9 mouse cellular contexts compared by ENCODE assay signal in the genomic region with DNA sequence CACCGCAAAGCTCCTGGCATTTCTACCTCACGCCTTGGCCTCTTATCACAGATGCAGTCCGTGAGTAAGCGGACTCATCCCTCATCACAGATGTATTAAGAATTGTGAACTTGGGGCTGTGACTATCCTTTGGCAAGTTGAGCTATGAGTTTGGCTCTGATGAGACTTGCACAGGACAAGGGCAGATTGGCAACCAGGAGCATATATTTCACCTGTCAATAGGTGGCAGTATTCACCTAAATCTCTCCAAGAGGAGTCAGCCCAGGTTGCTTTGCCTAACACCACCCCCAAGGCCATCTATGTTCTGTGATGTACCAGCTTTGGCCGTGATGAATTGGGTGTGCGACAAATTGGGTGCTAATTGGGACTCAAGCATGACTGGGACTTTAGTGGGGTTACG.
DNase-seq lines count a peak whose midpoint lies in the region; ATAC-seq and TF ChIP-seq lines count a peak whose summit lies in the region.
"Had no signal": no experiment of that assay in that cellular context is flagged by ENCODE, and none has a peak within 500 bp of the region (broad histone marks: within the 10 kb centered on the region; RNA-seq: fewer than 3 reads in every experiment).

No protein-coding gene starts in this region.

- TF ChIP-seq POLR2A in embryonic fibroblast, embryonic 13.5 days (IDR thresholded peaks at IDR 0.05; ENCODE audit: low read depth, low read length): no peak

- no peaks in the 10 kb centered on the region for H3K36me3 ChIP-seq in heart, embryonic 10.5 days
- no peaks in the 10 kb centered on the region for H3K36me3 ChIP-seq in limb, embryonic 12.5 days
- H3K36me3 ChIP-seq: heart, embryonic 15.5 days had no signal

- H3K27ac ChIP-seq in heart, embryonic 10.5 days: no peak overlapping the region
- H3K27ac ChIP-seq in embryonic fibroblast, embryonic 13.5 days (ENCODE audit: insufficient read depth, low read length): no peak overlapping the region
- 0 out of 2 replicates have a peak overlapping the region, but pooled peaks have one; percentile 41 for H3K27ac ChIP-seq in limb, embryonic 12.5 days
- H3K27ac ChIP-seq: heart, embryonic 15.5 days had no signal

- H3K4me3 ChIP-seq in heart, embryonic 10.5 days: no peak overlapping the region
- H3K4me3 ChIP-seq in embryonic fibroblast, embryonic 13.5 days (ENCODE audit: insufficient read depth, low read length): no peak overlapping the region
- no peak overlapping the region for H3K4me3 ChIP-seq in limb, embryonic 12.5 days (replicated peaks)

- peaks cover 8% of the 10 kb centered on the region; the same call in 1 of the 2 replicates for H3K4me1 ChIP-seq in heart, embryonic 10.5 days
- no peaks in the 10 kb centered on the region for H3K4me1 ChIP-seq in embryonic fibroblast, embryonic 13.5 days (ENCODE audit: control insufficient read depth, insufficient read depth, low read length)
- peaks cover 14% of the 10 kb centered on the region for H3K4me1 ChIP-seq in limb, embryonic 12.5 days (replicated peaks)

- DNase-seq in heart, adult 18-20 months: peak; percentile 3 to 7
- no peak for DNase-seq in heart, embryonic 10.5 days (ENCODE audit: low spot score)
- DNase-seq in R1 (ENCODE audit: low read depth, low spot score): peak; percentile 80
- peak; percentile 29 to 37 for DNase-seq in kidney, adult 8-10 months
- peak; percentile 36 for DNase-seq in retina, postnatal 7 days (ENCODE audit: low read depth, low spot score)
- DNase-seq in urinary bladder, postnatal 25 days (ENCODE audit: low spot score): no peak

- peak; percentile 47; the same call in 1 of the 2 replicates for ATAC-seq in limb, embryonic 12.5 days (ENCODE audit: insufficient number of reproducible peaks, insufficient read depth, low FRiP score, low TSS enrichment, low read depth)

- 28% methylated on average over 7 of the region's 7 CpGs for WGBS in heart, embryonic 10.5 days
- WGBS in limb, embryonic 12.5 days: 29% methylated on average over 7 of the region's 7 CpGs

- no peak overlapping the region for H3K4me2 ChIP-seq in limb, embryonic 12.5 days

- TF ChIP-seq CTCF in embryonic fibroblast, embryonic 13.5 days (IDR thresholded peaks at IDR 0.05; ENCODE audit: borderline replicate concordance, insufficient read depth, low read length): 0 out of 2 replicates have a peak, but pooled peaks have one; percentile 10

- H3K27me3 ChIP-seq in heart, embryonic 10.5 days (ENCODE audit: insufficient read depth, poor library complexity, severe bottlenecking): peaks cover 6% of the 10 kb centered on the region; the same call in 1 of the 2 replicates
- peaks cover 23% of the 10 kb centered on the region; the same call in 1 of the 2 replicates for H3K27me3 ChIP-seq in limb, embryonic 12.5 days

- H3K9me3 ChIP-seq in heart, embryonic 10.5 days: peaks cover 3% of the 10 kb centered on the region; the same call in 1 of the 2 replicates
- H3K9me3 ChIP-seq in limb, embryonic 12.5 days: peaks cover 8% of the 10 kb centered on the region
- H3K9me3 ChIP-seq: heart, embryonic 15.5 days had no signal

- H3K9ac ChIP-seq in limb, embryonic 12.5 days (replicated peaks): no peak overlapping the region
- H3K9ac ChIP-seq: heart, embryonic 15.5 days had no signal

Comparison
In these comparisons a context has a peak if more than half of its experiments do, and no peak if none do; other contexts are left out.
1. DNase-seq: peak in heart, adult 18-20 months (2 of 2), R1 (single experiment), kidney, adult 8-10 months (2 of 2) and retina, postnatal 7 days (single experiment); none in heart, embryonic 10.5 days (single experiment) and urinary bladder, postnatal 25 days (single experiment).